Mouse (Mus musculus) G1E (cell line): Measurements from ENCODE around the gene Pi4k2a. TPM values are rescaled to one million over a fixed set of nuclear protein-coding genes. Genes with fewer than 3 reads are reported as not detected.

Source experiments
- ATAC-seq: 2 replicates; pipeline ENCODE4 v1.8.0; 2016; ENCODE audit warnings: mild to moderate bottlenecking; ENCODE audit not compliant: insufficient number of reproducible peaks, poor library complexity, low FRiP score, severe bottlenecking; ENCODE audit errors: extremely low read depth
- DNase-seq: peaks from one replicate; pipeline ENCODE4 v3.0.0; 2012; ENCODE audit warnings: low spot score
- H3K27me3 ChIP-seq: 2 replicates; pipeline ENCODE4 v1.6.1; 2012; ENCODE audit warnings: mild to moderate bottlenecking, low read length, inconsistent platforms; ENCODE audit not compliant: insufficient read depth
- H3K36me3 ChIP-seq: replicated peaks from 2 replicates; pipeline ENCODE3; 2012; ENCODE audit warnings: mild to moderate bottlenecking, inconsistent platforms
- H3K4me1 ChIP-seq: 2 replicates; pipeline ENCODE4 v1.6.1; 2012; ENCODE audit warnings: low read depth, low read length, inconsistent platforms, mixed read lengths; ENCODE audit not compliant: insufficient read depth
- H3K4me3 ChIP-seq: 2 replicates; pipeline ENCODE4 v1.5.1; 2012; ENCODE audit warnings: low read depth, mild to moderate bottlenecking, inconsistent platforms, low read length, moderate library complexity, mixed read lengths
- H3K9me3 ChIP-seq: replicated peaks from 2 replicates; pipeline ENCODE4 v1.6.1; 2012; ENCODE audit warnings: inconsistent platforms
- CTCF ChIP-seq: IDR thresholded peaks from 2 replicates; pipeline ENCODE4 v1.5.1; 2012; ENCODE audit warnings: low read depth, low read length, inconsistent platforms, mixed read lengths
- GATA1 ChIP-seq: IDR thresholded peaks from 2 replicates; pipeline ENCODE4 v1.6.1; 2012; ENCODE audit warnings: borderline replicate concordance, low read length, inconsistent platforms, mixed read lengths
- GATA2 ChIP-seq: IDR thresholded peaks from 2 replicates; pipeline ENCODE4 v1.6.1; 2012; ENCODE audit warnings: low read depth, low read length, inconsistent platforms, borderline replicate concordance
- POLR2AphosphoS5 ChIP-seq: IDR thresholded peaks from 2 replicates; pipeline ENCODE4 v1.6.1; 2012; ENCODE audit warnings: low read depth, low read length, inconsistent platforms; ENCODE audit not compliant: insufficient replicate concordance
- TAL1 ChIP-seq: conservative IDR thresholded peaks from 2 replicates; pipeline ENCODE4 v1.6.1; 2012; ENCODE audit warnings: low read depth, low read length, inconsistent platforms, mixed read lengths
- polyA plus RNA-seq: library from polyadenylated mRNA; stranded (reverse); fragments of >175 nt; gene quantifications from 2 replicates; pipeline ENCODE4 v1.2.3, GENCODE M21; 2012
- total RNA-seq, 2 experiments: library from RNA; stranded (forward) in 1 of 2; stranded (reverse) in 1 of 2; fragments of 200-1000 nt in 1 of 2; fragments of >200 nt in 1 of 2; fragmentation: Nextera tagmentation in 1 of 2; gene quantifications; 2 replicates each; pipeline ENCODE4 v1.2.3; 2014 to 2017

Pi4k2a gene
- total and polyA plus RNA-seq, 3 experiments, result 5.5 to 14.5 (median 10.7) TPM

DNA sequence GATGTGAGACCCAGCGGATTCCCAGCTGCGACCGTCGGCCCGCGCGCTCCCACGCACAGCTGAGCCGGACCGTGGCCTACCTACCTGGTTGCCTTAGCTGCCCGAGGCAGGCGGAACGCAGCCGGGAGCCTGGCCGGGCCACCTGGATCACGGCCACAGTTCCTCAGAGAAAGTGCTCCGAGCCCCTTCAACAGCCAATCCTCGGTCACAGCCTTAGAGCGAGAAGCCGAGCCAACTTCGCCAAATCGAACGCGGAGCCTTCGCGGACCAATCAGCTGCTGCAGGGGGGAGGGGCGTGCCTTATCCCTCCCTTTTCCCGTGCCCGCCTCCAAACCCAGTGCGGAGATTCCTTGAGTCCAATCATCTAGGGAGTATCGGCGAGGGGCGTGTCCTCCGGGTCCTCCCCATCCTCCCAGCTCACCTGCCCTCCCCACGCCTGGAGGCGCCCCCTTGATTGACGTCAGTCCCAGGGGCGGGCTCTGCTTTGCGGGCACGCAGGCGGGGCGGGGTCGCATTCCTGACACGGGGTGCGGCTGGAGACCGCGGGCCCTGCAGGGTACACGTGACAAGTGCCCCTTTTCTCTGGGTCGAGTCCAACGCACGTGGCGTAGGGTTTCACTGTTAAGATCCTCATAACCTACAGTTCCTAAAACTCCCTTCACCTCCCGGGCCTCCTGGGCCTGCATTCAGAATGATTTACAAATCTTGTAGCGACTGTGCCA lies 38.7 kb downstream of the Pi4k2a start, which contains the start of gene Avpi1:
TSS of gene Avpi1 (minus strand) at position 273 of the 722 bp plus-strand sequence.
- Histone ChIP-seq H3K4me1 (peaks cover 56% of the 10 kb centered on the region), H3K4me3 (peak within 1 kb of the TSS; percentile 77), H3K36me3 (peaks cover 26% of the 10 kb centered on the region), H3K27me3 (peaks cover 7% of the 10 kb centered on the region; the same call in 1 of the 2 replicates), H3K9me3 (no peaks in the 10 kb centered on the region)
- ATAC-seq, result peak; percentile 96
- TF ChIP-seq POLR2AphosphoS5 (no peak), GATA1 (no peak), CTCF (no peak), GATA2 (no peak), TAL1 (no peak)
- DNase-seq, result peak; percentile 91

DNA sequence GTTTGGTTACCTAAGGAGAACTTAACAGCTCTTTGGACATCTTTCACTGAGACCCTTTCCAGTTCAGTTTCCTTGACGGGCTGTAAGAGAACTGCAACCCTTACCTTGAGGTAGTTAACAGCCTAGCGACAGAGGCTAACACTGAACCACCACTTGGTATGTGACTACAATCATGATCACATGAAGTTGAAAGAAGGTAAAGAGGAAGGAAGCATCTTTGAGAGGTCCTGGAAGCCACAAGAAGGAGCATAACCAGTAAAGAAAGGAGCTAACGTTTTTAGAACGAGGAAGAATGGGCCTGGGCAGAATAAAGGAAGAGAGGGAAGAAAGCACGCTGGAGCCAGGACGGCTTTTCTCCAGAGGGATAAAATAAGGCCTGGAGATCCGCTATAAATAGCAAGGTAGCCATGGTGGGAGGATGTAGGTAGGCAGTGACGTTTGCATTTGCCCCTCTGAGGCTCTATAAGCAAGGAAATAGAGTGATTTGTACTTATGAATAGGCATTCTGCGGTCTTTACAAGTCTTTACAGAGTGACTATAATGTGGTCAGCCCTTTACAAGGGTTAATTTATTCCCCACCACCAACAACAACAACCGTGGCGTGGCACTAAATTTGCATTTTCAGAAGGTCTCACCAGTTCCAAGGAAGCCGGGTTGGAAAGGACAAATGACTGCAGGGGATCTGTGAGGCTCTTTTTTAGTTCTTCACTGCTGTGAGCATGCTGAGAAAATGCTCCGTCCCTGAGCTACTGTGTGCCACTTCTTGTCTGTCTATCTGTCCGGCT lies 39.4 kb downstream of the Pi4k2a start:
- no peak for ATAC-seq
- peaks cover 59% of the 10 kb centered on the region for H3K4me1 ChIP-seq

DNA sequence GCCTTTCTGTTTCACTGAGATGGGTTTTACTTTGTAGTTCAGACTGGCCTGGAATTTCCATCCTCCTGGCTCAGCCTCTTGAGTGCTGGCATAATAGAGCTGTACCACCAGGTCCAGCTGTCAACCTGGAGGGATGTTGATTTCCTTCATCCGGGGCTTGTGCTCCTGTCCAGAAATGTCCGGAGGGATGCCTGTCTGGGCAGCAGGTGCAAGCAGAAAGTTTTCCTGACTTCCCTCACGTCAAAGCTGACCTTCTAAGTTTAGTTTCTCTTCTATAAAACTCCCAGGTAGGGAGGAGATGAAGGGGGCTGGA lies 40.0 kb downstream of the Pi4k2a start:
- Histone ChIP-seq H3K4me3 (no peak overlapping the region), H3K27me3 (peaks cover 7% of the 10 kb centered on the region; the same call in 1 of the 2 replicates), H3K9me3 (no peaks in the 10 kb centered on the region), H3K4me1 (peaks cover 60% of the 10 kb centered on the region), H3K36me3 (peaks cover 13% of the 10 kb centered on the region)
- DNase-seq (no peak), ATAC-seq (no peak)
- TF ChIP-seq POLR2AphosphoS5 (no peak), GATA1 (no peak), CTCF (no peak), GATA2 (no peak), TAL1 (no peak)

More for the DNA sequence above, 39.4 kb downstream of the Pi4k2a start:
- Histone ChIP-seq H3K4me3 (peak overlapping the region; percentile 77; the same call in 1 of the 2 replicates), H3K36me3 (peaks cover 19% of the 10 kb centered on the region), H3K9me3 (no peaks in the 10 kb centered on the region), H3K27me3 (peaks cover 7% of the 10 kb centered on the region; the same call in 1 of the 2 replicates)
- no peak for TF ChIP-seq POLR2AphosphoS5
- no peak for TF ChIP-seq TAL1
- TF ChIP-seq GATA2, result no peak
- TF ChIP-seq CTCF, result no peak
- TF ChIP-seq GATA1, result no peak
- no peak for DNase-seq

DNA sequence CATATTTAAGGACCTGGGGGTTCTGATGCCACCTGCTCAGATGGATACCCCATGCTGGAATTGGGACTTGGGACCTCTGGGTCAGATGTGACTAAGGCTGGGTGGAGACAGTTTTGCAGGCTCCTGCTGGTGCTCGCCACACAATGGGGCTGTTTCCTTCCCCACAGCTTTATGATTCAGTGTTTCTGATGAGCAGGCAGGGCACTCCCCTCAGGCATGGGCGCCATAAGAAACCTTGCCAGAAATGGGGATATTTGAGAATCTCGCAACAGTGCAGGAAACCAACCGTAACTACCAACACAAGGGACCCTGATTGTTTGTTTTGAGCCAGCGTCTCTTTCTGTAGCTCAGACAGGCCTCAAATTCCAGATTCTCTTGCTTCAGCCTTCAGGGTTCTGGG lies 40.8 kb downstream of the Pi4k2a start:
- no peak overlapping the region for H3K4me3 ChIP-seq
- TF ChIP-seq GATA1 (no peak), POLR2AphosphoS5 (no peak)
- H3K36me3 ChIP-seq, result peaks cover 9% of the 10 kb centered on the region
- no peak for ATAC-seq
- peaks cover 14% of the 10 kb centered on the region; the same call in 1 of the 2 replicates for H3K27me3 ChIP-seq
- H3K4me1 ChIP-seq, result peaks cover 62% of the 10 kb centered on the region
- DNase-seq, result no peak
- H3K9me3 ChIP-seq, result no peaks in the 10 kb centered on the region

DNA sequence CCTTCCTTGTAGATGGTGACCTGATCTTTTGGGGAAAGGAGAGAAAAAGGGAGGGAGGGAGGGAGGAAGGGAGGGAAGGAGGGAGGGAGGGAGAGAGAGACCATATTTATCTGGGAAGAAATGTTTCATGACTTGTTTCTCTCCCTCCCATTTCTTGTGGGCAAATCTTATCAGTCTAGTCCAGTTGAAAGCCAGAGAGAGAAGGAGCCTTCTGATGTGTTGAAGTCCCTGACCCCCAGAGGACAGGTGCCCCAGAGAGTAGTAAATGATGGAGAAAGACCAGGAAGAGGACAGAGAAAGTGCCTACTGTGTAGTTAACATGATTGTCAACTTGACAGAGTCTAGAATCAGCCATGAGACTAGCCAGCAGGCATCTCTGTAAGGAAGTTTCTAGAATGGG lies 44.8 kb downstream of the Pi4k2a start:
- Histone ChIP-seq H3K27me3 (peaks cover 16% of the 10 kb centered on the region; the same call in 1 of the 2 replicates), H3K9me3 (no peaks in the 10 kb centered on the region), H3K4me1 (peaks cover 33% of the 10 kb centered on the region), H3K4me3 (no peak overlapping the region), H3K36me3 (no peaks in the 10 kb centered on the region)
- DNase-seq (no peak), ATAC-seq (no peak)
- TF ChIP-seq POLR2AphosphoS5 (no peak), GATA2 (no peak), CTCF (no peak), GATA1 (no peak), TAL1 (no peak)

DNA sequence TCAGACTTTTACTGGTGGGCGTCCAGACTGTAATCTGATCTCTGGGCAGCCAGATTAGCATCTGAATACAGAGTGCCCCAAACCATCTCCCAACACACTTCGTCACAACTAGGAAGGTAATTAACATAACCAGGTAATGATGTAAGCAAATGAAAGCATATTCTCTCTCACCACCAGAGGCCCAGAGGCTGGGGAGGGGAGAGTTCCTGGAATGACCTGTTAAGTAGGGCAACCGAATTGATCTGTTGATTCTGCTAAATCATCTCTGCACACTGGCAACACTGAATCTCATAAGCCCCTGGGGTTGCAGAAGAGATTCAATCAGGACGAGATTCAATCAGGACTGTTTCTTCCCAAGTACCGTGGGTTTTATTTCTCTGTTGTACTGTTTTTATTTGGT lies 45.9 kb downstream of the Pi4k2a start:
- ATAC-seq (no peak; the same call in 1 of the 2 replicates), DNase-seq (no peak)
- Histone ChIP-seq H3K27me3 (peaks cover 12% of the 10 kb centered on the region; the same call in 1 of the 2 replicates), H3K4me3 (no peak overlapping the region), H3K4me1 (peaks cover 26% of the 10 kb centered on the region), H3K36me3 (no peaks in the 10 kb centered on the region), H3K9me3 (no peaks in the 10 kb centered on the region)
- TF ChIP-seq CTCF (no peak), POLR2AphosphoS5 (no peak), GATA1 (no peak), GATA2 (no peak), TAL1 (no peak)
